Mouse (Mus musculus) ovary, adult 18-20 months (tissue): Measurements from ENCODE around the gene Ccar1.
"Not testable (repeated sequence)": the region's sequence is repeated elsewhere in the genome, so short reads cannot be mapped to it uniquely, and the experiment has no call there.

ENCODE experiments used
- DNase-seq: peaks from one replicate; pipeline ENCODE4 v3.0.0; 2022; ENCODE audit warnings: low spot score, mixed read lengths

Ccar1 gene

DNA sequence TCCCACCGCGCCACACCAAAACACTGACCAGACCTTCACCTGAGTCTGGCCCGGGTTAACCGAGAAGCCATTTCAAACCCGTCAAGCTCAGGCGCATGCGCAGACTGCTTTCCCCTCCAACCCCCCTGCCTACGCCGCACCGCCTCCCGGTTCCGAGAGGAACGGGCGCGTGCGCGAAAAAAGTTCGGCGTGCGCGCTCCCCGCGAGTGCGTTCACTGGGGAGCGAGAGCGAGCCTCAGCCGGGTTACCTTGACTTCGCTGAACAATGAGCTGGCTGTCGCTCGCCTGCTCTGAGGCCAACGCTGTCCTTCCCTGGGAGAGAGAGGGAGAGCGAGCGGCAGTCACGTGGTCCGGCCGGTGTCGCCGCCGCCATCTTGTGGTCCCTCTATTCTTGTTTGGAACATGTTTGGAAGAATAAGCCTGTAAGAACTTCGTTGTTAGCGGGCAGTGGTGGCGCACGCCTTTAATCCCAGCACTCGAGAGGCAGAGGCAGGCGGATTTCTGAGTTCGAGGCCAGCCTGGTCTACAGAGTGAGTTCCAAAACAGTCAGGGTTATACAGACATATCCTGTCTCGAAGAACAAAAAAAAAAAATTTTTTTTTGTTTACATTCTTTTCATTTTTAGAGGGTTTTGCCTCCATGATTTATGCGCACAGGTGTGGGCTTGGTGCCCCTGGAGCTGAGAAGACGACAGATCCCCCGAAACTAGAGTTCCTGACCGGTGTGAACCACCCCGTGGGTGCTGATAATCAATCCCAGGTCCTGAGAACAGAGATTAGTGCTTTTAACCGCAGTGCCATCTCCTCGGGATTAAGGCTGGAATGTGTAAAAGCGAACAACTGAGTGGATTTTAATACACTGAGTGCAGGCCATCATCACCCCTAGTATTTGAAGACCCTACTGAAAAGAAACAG lies at the start of gene Ccar1:
Gene Ccar1, minus strand, starts transcription at position 110 of the 914 bp plus-strand sequence.
- peak; percentile 98 for DNase-seq

DNA sequence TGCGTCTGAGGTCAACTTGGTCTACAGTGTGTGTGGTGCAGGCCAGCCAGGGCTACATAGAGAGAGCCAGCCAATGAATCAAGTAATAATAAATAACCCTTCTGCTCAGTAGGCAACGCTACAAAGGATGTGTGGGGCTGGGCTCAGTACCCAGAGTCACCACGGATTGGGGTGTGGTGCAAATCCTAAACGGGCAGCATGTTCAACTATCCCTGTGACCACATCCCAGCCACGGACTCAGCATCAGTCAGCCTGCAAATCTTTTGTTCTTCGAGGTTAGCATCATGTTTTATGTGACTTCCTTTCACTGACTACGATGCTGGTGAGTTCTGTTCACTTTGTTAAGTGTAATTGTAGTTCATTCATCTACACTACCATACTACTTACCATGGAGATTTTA lies 48.6 kb upstream of the Ccar1 start:
- no peak for DNase-seq

DNA sequence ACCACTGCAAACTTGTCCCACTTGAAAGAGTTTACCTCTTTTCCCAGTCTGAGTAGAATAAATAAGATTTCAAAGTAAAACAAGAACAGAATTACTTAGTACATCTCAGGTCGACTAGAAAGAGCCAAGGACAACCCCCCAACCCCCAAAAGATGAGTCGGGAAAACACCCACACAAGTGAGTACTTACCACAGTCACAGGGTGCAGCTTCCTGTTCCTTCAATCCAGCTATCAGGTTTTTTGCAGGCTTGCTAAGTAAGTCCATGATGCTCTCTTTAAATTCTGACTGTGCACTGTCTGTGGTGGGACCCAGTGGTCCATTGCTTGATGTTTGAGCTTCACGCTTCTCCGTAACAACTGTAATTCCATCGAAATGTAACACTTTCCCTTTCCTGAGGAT lies 45.9 kb upstream of the Ccar1 start:
- DNase-seq, result no peak

DNA sequence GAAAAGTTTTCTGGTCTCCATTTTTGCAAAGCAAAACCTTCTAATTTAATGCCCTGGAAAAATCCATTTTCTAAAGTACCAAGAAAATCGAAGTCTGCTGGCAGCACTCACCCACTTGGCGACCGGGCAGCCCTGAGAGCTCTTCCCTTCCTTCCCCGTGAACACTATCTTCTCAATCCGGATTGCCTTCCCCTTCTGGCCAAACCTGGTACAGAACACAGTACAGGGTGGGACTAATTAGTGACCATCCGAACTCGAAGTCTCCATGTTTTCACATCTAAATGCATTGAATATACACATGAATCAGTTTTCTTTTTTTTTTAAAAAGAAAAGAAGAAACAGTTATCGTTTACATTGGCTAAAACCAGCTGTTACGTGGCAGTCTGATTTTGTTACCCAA lies 40.7 kb upstream of the Ccar1 start:
- no peak for DNase-seq

DNA sequence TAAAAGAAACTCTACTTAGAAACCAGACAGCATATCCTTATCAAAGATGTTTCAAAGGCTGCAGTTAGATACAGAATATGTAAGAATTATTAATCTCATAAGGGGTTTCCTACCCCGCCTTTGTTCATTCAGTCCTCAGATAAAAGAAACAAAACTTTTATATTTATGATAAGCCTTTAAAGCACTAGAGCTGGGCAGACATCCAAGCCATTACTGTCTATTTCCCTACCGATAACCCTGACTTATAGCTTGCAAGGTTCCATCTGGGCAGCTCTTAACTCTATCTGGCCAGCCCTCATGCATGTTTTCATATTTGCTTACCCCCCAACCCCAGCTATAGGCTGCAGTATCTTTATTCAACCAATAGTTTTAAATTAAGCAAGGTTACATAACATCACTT lies 39.5 kb upstream of the Ccar1 start:
- no peak for DNase-seq

DNA sequence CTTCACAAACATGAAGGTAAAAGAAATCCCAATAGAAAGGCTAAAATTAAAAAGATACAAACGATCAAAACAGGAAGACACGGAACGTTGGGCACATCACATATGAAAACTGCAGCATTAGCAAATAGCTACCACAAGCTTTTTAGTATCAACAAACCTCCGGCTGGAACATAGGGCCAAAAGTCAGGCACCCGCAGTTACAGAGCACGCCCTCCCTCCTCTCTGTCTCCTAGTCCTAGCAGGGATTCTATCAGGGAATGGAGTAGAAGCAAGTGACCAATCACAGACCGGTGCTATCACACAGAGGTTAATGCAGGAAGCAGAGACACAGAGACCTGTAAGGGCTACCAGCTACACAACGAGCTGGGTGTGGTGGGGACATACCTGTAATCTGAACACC lies 32.4 kb upstream of the Ccar1 start:
- no peak for DNase-seq

DNA sequence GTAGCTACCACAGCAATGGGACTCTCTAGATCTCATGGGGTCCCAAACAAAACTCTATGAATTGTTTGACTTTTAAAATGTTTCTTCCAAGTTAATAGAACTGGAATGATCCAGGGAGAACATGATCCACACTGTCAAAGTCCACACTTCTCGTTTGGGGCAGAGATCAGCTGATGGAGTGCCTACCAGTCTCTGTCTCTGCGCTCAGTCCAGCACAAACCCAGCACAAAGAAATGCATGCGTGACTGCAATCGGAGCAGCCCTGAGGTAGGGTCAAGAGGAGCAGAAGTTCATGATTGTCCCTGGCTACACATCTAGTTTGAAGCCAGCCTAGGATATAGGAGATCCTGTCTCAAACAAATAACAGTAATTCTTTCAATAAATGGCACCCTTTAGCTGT lies 31.3 kb upstream of the Ccar1 start:
- DNase-seq, result no peak

DNA sequence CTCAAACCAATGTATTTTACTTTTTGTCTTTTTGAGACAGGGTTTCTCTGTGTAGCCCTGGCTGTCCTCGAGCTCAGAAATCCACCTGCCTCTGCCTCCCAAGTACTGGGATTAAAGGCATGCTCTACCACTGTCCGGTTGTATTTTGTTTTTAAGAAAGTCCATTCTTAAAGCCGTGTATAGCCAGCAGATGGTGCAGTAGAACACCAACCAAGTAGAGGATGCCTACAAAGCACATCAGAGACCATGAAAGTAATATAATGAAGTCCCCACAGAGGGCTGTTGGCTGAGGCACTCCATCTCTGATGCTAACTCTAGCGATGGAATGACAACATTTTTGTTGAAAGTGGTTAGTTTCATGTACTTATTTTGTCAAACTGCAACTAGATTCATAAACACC lies 17.9 kb upstream of the Ccar1 start:
- no peak for DNase-seq

DNA sequence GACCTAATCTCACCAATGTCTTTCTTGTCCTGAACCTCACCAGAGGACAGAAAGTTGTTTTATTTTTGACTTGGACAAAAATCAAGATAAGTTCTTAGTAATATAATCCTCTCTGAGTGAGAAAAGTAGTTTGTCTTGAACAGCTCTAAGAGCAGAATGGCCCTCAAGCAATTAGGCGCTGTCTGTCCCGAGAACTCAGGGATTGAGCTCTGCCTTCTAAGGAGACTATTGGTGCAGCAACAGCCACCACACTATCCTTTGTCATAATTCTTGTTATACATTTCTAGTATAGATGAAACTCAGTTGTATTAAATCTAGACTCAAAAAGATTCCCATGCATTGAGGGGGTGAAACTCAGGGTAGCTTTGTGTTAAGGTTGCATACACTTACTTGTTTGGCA lies 16.7 kb upstream of the Ccar1 start:
- DNase-seq, result no peak

DNA sequence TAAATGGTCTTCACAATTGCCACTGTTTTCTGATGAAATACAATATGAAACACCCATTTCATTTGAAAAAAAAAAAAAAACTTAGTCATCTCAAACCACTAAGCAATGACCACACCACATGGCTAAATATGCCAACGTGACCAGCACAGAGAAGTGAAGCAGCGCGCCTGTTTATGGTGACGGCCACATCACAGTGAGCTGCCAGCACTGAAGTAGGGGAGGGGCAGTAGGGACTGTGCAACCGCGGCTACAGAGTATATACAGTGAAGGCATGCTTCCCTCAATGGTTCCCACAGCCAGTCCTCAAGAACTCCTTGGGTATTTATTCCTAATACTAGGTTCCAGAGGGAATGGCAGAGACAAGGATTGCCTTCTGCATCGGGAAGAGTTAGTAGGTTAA lies 16.2 kb upstream of the Ccar1 start:
- DNase-seq, result no peak

DNA sequence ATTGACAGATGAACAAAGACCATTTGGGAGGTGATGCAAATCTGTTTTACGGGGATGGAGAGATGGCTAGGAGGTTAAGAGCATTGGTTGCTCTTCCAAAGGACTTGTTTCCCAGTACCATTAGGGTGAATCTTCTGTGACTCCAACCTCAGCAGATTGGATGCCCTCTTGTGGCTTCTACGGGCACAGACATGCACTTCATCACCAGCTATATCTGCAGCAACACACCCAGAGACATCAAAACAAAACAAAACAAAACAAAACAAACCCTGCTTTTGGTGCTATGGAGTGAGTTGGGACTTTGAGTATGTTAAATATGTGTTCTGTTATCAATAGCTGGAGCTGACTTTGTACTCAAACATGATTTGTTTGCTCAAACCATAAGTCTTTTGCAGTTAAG lies 12.0 kb upstream of the Ccar1 start:
- DNase-seq, result no peak

DNA sequence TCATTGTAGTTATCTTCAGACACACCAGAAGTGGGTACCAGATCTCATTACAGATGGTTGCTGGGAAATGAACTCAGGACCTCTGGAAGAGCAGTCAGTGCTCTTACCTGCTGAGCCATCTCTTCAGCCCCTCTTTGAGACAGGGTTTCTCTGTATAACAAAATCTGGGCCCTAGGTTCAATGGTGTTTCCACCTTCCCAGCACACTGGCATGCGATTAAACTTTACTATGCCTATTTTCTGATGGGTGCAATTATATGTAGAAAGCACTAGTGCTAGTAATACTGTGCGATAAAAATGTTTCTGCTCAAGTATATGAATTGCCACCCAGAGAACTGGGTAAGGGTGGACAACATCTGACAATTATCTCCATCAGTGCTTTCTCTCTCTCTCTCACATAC lies 11.2 kb upstream of the Ccar1 start:
- no peak for DNase-seq

DNA sequence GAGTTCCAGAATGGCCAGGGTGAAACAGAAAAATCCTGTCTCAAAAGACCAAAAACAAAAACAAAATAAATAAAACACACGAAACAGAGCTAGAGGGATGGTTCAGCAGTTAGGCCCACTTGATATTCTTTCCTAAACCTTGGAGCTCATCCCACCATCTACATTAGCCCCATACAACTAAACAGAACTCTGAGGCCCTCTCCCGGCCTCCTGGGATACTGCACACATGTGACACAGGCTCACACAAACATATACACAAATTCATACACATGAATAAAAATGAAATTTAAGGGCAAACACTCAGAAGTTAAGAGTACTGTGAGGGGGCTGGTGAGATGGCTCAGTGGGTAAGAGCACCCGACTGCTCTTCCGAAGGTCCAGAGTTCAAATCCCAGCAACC lies 2.1 kb upstream of the Ccar1 start:
- no peak for DNase-seq

DNA sequence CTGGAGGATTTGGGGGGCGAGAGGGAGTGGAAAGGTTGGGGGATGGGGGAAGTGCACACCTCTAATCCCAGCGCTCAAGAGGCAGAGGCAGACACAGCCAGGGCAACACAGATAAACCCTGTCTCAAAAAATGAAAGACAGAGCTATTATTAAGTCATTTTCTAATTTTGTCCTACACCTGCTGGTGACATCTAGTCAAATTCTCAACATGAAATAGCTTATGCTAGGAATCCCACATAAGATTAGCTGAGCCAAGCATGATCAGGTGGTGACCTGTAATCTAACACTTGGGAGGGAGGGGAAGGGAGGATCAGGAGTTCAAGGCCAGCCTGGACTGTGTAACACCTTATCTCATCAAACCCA lies 986 bp upstream of the Ccar1 start:
- no peak for DNase-seq

DNA sequence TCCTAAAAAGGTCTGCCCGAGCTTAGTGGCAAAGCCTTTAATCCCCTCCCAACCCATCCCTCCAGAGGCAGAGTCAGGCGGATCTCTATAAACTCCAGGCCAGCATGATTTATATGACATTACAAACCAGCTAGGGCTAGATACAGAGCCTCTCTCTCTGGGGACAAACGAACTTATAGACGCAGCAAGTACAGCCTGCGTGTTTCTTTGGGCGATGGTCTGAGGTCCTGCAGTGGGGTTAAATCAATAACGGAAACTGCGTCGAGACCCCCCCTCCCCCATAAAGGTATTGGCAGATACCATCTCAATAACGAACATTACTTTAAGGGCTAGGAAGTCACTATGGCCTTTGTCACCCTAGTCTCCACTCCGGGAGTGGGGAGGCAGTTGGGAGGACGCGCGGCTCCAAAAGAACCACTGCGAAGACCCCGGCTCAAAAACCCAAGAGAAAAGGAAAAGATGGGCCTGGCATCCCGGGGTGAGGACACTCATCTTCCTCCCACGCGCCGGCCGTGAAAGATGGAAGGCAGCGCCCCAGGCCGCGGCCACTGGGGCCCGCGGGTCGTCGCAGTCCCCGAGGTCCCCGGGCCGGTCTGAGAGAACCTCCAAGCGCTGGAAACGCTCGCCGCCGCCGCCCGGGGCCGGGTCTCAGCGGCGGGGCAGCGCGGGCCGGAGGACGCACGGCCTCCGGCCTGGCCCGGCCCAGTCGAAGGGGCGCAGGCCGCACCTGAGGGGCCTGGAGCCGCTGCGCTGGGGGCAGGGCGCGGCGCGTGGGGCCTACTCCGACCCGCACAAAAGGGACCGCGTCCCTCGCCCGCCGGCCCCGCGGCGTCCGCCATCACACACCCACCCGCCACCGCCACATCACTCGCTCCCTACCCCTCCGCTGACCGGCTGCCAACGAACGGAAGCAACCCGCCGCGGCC lies 572 bp downstream of the Ccar1 start:
- DNase-seq, result no peak

DNA sequence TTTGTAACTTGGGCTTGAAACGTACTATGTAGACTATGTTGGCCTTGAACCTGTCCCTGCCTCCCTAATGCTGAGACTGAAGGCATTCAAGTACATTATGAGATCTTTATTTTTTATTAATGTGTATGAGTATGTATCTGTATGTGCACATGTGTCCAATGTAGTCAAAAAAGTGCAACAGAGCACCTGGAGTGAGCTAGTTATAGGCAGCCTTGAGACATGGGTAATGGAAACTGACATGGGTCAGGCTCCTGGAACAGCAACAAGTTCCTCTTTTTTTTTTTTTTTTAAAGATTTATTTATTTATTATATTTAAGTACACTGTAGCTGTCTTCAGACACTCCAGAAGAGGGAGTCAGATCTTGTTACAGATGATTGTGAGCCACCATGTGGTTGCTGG lies 10.3 kb downstream of the Ccar1 start:
- DNase-seq, result not testable (repeated sequence)

DNA sequence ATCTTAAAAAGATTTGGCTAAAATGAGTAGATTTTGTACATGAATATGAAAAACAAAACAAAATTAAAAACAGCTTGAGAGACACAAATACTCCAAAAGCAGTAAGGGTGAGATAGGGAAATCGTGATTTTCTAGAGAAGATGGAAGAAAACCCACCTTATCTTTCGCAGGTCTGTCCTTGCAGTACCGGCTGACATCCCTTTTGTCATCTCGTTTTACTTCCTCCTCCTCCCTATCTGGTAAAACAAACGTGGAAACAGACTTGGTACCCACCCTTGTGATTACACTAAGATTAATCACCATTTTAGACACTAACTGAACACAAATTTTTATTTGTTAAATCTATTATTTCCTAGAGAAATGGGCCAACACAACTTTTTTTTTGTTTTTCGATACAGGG lies 41.3 kb downstream of the Ccar1 start:
- DNase-seq, result no peak

DNA sequence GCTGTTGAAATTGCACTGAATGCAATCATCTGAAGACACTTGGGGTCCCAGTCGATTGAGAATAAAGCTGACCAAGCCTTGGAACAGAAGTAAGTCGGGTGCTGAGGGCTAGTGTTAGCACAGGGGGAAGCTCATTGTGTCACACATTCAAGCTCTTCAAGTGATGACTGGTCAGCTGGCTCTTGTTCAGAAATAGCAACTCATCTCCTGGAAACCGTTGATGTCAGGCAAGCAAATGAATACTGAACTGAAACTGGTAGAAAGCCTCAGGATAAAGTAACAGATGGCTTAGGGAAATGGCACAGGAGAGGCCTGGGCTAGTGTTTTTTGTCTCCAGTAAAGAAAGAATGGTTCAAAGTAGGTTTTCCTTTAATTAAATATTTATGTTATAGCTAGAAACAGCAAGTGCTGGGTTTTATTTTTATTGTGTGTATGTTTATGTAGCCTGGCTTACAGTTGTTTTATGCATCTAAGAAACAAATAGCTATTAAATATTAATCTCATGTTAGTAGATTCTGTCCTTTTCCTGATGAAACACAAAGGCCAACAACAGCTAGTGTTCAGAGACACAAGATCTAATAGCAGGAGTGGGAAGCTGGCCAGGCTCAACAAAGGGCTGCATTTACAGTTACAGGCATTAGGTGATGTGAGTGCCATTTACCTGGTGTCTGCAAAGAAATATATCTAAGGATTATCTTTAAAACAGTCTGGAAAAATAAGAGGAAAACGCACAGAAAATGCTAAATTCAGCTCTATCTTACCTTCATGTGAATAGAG lies 51.9 kb downstream of the Ccar1 start:
- DNase-seq, result no peak

DNA sequence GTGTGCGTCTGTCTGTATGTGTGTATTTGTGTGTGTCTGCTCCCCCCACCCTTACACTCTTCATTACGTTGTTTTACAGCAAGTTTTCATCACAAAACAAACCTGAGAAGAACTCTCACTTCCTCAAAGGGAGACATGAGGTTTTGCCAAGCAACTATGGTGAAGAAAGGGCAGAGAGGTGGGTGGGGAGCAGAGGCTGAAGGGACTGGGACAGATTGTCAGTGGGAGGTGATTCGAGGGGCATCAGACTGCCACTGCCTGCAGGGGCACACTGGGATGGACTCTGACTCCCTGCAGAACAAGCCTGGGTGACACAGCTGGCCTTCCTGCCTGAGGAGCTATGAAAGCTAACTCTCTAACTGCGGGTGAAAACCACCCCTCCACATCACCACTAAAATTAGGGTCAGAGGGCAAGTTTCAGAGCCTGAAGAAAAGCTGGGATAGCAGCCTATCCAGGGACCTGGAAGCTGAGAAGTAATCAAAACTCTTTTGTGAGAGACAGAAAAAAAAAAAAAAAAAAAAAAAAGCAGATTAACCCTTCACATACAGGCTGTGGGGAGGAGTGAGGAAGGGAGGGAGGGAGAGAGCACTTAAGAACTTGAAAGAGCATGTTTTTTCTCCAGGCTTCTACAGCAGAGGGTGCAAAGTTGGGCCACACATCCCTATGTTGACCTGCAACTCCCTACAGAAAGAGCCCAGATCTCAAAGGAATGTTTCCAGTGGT lies 55.0 kb downstream of the Ccar1 start:
- no peak for DNase-seq

DNA sequence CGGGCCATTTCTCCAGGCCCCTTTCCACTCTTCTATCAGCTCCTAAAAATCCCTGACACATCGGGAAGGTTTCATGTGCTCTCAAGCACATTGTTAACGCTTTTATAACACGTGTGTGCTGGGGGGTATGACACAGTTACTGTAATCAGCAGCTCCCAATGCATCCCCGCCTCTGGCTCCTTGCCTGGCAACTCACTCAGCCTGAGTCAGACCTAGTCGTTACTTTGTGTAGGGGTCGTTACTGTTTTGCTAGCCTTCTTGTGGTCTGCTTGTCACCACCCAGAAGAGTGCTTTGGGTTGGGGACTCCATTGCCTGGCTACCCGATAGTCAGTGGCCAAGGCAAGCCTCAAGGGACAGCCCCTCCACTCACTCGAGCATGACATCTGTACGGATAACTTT lies 61.3 kb downstream of the Ccar1 start:
- no peak for DNase-seq

DNA sequence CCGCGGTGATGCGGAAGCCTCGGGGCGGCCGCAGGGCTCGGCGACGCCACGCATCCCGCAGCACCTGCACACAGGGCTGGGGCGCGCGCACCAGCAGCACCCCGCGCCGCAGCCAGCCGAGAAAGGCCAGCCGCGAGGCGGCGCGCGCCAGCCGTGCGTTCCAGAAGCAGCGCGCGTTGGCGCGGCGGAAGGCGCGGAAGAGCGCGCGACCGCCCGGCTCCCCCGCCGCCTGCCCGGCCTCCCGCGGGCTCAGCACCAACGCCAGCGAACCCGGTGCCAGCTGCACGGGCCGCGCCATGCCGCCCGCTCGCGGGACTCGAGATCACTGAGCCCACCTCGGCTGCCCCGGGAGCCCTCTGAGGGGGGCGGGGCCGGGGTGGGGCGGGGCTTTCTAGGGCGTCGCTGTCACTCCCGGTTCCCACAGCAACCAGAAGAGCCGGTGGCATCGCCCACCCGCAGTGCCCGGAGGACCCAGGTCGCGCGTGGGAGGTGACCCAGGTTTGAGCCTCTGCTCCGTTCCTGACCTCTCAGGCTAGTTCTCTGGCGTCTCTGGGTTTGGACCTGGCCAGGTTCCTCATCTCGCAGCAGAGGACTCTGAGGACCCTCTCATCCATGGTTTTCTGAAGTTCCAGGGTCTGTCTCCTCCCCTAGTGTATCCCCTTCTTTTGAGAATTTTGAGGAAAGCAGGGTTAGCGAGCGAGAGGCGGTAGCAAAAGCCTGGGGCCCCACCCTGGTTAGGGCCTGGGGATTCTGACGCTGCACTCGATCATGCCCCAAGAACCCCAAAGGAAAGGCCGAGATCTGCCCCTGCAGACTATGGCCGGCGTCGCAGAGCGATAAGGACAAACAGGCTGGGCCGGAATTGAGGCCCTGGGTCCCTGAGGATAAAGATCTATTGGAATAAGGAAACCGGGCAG lies 66.1 kb downstream of the Ccar1 start, which contains the start of gene Stox1:
Gene Stox1, minus strand, starts transcription at position 358 of the 917 bp plus-strand sequence.
- peak; percentile 23 for DNase-seq
